Mouse (Mus musculus) testis, adult 2 months (tissue): ENCODE measurements around the gene Akap10.

Experiments
- CTCF ChIP-seq: fragments of 200-500 bp; IDR thresholded peaks from 2 replicates; pipeline ENCODE4 v1.5.1; 2012; ENCODE audit warnings: low read depth, mild to moderate bottlenecking, inconsistent platforms, low read length, moderate library complexity; ENCODE audit not compliant: control insufficient read depth, insufficient read depth, insufficient replicate concordance
- POLR2A ChIP-seq: fragments of 200-500 bp; IDR thresholded peaks from 2 replicates; pipeline ENCODE4 v1.6.1; 2012; ENCODE audit warnings: low read depth, mild to moderate bottlenecking, inconsistent platforms, low read length, moderate library complexity; ENCODE audit not compliant: control insufficient read depth

GRCm38 (mm10) chr11:61929323-61930097 lies 542 bp downstream of the Akap10 start:
- TF ChIP-seq CTCF (no peak), POLR2A (no peak)
